17 mouse cellular contexts compared by ENCODE assay signal in genomic region chr3:21649885-21650469, GRCm38 (mm10).
A peak's percentile ranks its signal among the peaks of the same experiment; 100 is the strongest.
DNase-seq lines count a peak whose midpoint lies in the region; ATAC-seq and TF ChIP-seq lines count a peak whose summit lies in the region.
"Had no signal": no experiment of that assay in that cellular context is flagged by ENCODE, and none has a peak within 500 bp of the region (broad histone marks: within the 10 kb centered on the region; RNA-seq: fewer than 3 reads in every experiment).

No protein-coding gene starts in this region.

- H3K27ac ChIP-seq in heart, embryonic 12.5 days (ENCODE audit: poor library complexity, severe bottlenecking), result no peak overlapping the region
- no peak overlapping the region for H3K27ac ChIP-seq in kidney, postnatal 0 days
- H3K27ac ChIP-seq in MEL (ENCODE audit: control insufficient read depth, low read depth, low read length), result no peak overlapping the region
- H3K27ac ChIP-seq in intestine, embryonic 15.5 days, result no peak overlapping the region
- H3K27ac ChIP-seq: forebrain, embryonic 13.5 days; hindbrain, embryonic 13.5 days; kidney, embryonic 15.5 days; limb, embryonic 12.5 days; liver, embryonic 14.5 days had no signal

- H3K79me2 ChIP-seq in MEL (ENCODE audit: control insufficient read depth, insufficient read depth, low read length, poor library complexity), result no peaks in the 10 kb centered on the region

- DNase-seq in heart, adult 9 months (ENCODE audit: low spot score in 2 of 2), result no peak
- peak; percentile 26 for DNase-seq in kidney, postnatal 0 days (ENCODE audit: low spot score)
- DNase-seq in kidney, postnatal 25 days, result no peak
- no peak for DNase-seq in MEL (ENCODE audit: low read depth, low spot score)
- DNase-seq: cerebellum, adult 8-10 months; lung, postnatal 4 days; right cerebral cortex, postnatal 4 days; thymus, postnatal 36 days had no signal

- no peak for ATAC-seq in heart, embryonic 12.5 days (ENCODE audit: insufficient number of reproducible peaks, low FRiP score)
- ATAC-seq in kidney, postnatal 0 days (replicated peaks; ENCODE audit: low FRiP score, low read depth), result no peak
- ATAC-seq in intestine, embryonic 15.5 days, result peak; percentile 53; the same call in 1 of the 2 replicates
- no peak for ATAC-seq in granulocyte monocyte progenitor cell, adult 5-6 weeks (replicated peaks; ENCODE audit: poor library complexity, severe bottlenecking)
- ATAC-seq: forebrain, embryonic 13.5 days had no signal

- H3K4me2 ChIP-seq in heart, embryonic 12.5 days, result peak overlapping the region; percentile 9; the same call in 1 of the 2 replicates
- H3K4me2 ChIP-seq in kidney, postnatal 0 days (ENCODE audit: low read length), result no peak overlapping the region
- no peak overlapping the region for H3K4me2 ChIP-seq in intestine, embryonic 15.5 days (replicated peaks)
- H3K4me2 ChIP-seq: forebrain, embryonic 13.5 days; heart, embryonic 11.5 days; hindbrain, embryonic 13.5 days; kidney, embryonic 15.5 days; limb, embryonic 12.5 days had no signal

- no peaks in the 10 kb centered on the region for H3K27me3 ChIP-seq in heart, embryonic 12.5 days (replicated peaks)
- H3K27me3 ChIP-seq in kidney, postnatal 0 days (ENCODE audit: insufficient read depth, low read length), result no peaks in the 10 kb centered on the region
- no peaks in the 10 kb centered on the region for H3K27me3 ChIP-seq in MEL (ENCODE audit: control insufficient read depth in 1 of 2, insufficient read depth in 2 of 2, low read length in 2 of 2)
- no peaks in the 10 kb centered on the region for H3K27me3 ChIP-seq in intestine, embryonic 15.5 days (replicated peaks)
- H3K27me3 ChIP-seq: forebrain, embryonic 13.5 days; hindbrain, embryonic 13.5 days; kidney, embryonic 15.5 days; limb, embryonic 12.5 days had no signal

- no peak for TF ChIP-seq RAD21 in MEL (IDR thresholded peaks at IDR 0.05; ENCODE audit: low read depth, low read length)

- H3K9ac ChIP-seq in heart, embryonic 12.5 days, result no peak overlapping the region
- no peak overlapping the region for H3K9ac ChIP-seq in kidney, postnatal 0 days (ENCODE audit: low read depth, low read length)
- no peak overlapping the region for H3K9ac ChIP-seq in MEL (ENCODE audit: control insufficient read depth, low read depth, low read length, poor library complexity, severe bottlenecking)
- H3K9ac ChIP-seq in intestine, embryonic 15.5 days, result no peak overlapping the region
- H3K9ac ChIP-seq: forebrain, embryonic 13.5 days; hindbrain, embryonic 13.5 days; kidney, embryonic 15.5 days; limb, embryonic 12.5 days; liver, embryonic 14.5 days had no signal

- no peaks in the 10 kb centered on the region for H3K36me3 ChIP-seq in heart, embryonic 12.5 days
- H3K36me3 ChIP-seq in kidney, postnatal 0 days (ENCODE audit: insufficient read depth, low read length), result no peaks in the 10 kb centered on the region
- H3K36me3 ChIP-seq in MEL (ENCODE audit: control insufficient read depth in 1 of 2, insufficient read depth in 2 of 2, low read length in 2 of 2), result peaks cover 0 to 2% of the 10 kb centered on the region in 2 experiments; a peak in 1 of 4 replicates
- no peaks in the 10 kb centered on the region for H3K36me3 ChIP-seq in intestine, embryonic 15.5 days
- H3K36me3 ChIP-seq: hindbrain, embryonic 13.5 days; kidney, embryonic 15.5 days; limb, embryonic 12.5 days had no signal

- no peak overlapping the region for H3K4me3 ChIP-seq in heart, embryonic 12.5 days
- H3K4me3 ChIP-seq in kidney, postnatal 0 days (replicated peaks; ENCODE audit: low read depth, low read length), result no peak overlapping the region
- H3K4me3 ChIP-seq in MEL (ENCODE audit: control insufficient read depth in 1 of 2, insufficient read depth in 1 of 2, low read depth in 2 of 2, low read length in 2 of 2), result no peak overlapping the region
- H3K4me3 ChIP-seq in intestine, embryonic 15.5 days (replicated peaks), result no peak overlapping the region
- H3K4me3 ChIP-seq: forebrain, embryonic 13.5 days; hindbrain, embryonic 13.5 days; kidney, embryonic 15.5 days; limb, embryonic 12.5 days had no signal

- peak in 1 of 2 experiments; percentile 46; a peak in 2 of 4 replicates for TF ChIP-seq EP300 in MEL (IDR thresholded peaks at IDR 0.05; ENCODE audit: low read depth in 1 of 2, low read length in 2 of 2)

- TF ChIP-seq CTCF in kidney, postnatal 0 days (IDR thresholded peaks at IDR 0.05; ENCODE audit: low read depth), result no peak
- no peak for TF ChIP-seq CTCF in MEL (IDR thresholded peaks at IDR 0.05 in 2 of 3, conservative IDR thresholded peaks at IDR 0.05 in 1 of 3; ENCODE audit: control insufficient read depth in 1 of 3, insufficient read depth in 1 of 3, low read depth in 2 of 3, low read length in 3 of 3, poor library complexity in 1 of 3, severe bottlenecking in 1 of 3)

- no peaks in the 10 kb centered on the region for H3K9me3 ChIP-seq in heart, embryonic 12.5 days (replicated peaks)
- H3K9me3 ChIP-seq in kidney, postnatal 0 days (replicated peaks; ENCODE audit: low read length), result no peaks in the 10 kb centered on the region
- no peaks in the 10 kb centered on the region for H3K9me3 ChIP-seq in MEL (replicated peaks; ENCODE audit: insufficient read depth, low read length)
- no peaks in the 10 kb centered on the region for H3K9me3 ChIP-seq in intestine, embryonic 15.5 days
- H3K9me3 ChIP-seq: forebrain, embryonic 13.5 days; hindbrain, embryonic 13.5 days; kidney, embryonic 15.5 days; limb, embryonic 12.5 days had no signal

- TF ChIP-seq POLR2A in MEL (IDR thresholded peaks at IDR 0.05; ENCODE audit: control insufficient read depth in 1 of 2, insufficient read depth in 1 of 2, low read depth in 1 of 2, low read length in 2 of 2, poor library complexity in 1 of 2), result no peak

- WGBS in heart, embryonic 12.5 days, result 38% methylated on average over 8 of the region's 8 CpGs
- WGBS in kidney, postnatal 0 days, result 54% methylated on average over 8 of the region's 8 CpGs
- WGBS in intestine, embryonic 15.5 days, result 41% methylated on average over 8 of the region's 8 CpGs

- no peaks in the 10 kb centered on the region for H3K4me1 ChIP-seq in heart, embryonic 12.5 days (replicated peaks)
- no peaks in the 10 kb centered on the region for H3K4me1 ChIP-seq in kidney, postnatal 0 days (replicated peaks; ENCODE audit: insufficient read depth, low read length)
- no peaks in the 10 kb centered on the region for H3K4me1 ChIP-seq in MEL (ENCODE audit: control insufficient read depth in 1 of 2, insufficient read depth in 2 of 2, low read length in 2 of 2)
- no peaks in the 10 kb centered on the region for H3K4me1 ChIP-seq in intestine, embryonic 15.5 days (replicated peaks)
- H3K4me1 ChIP-seq: forebrain, embryonic 13.5 days; hindbrain, embryonic 13.5 days; kidney, embryonic 15.5 days; limb, embryonic 12.5 days had no signal

TF ChIP-seq in MEL, 35 proteins besides CTCF, POLR2A, EP300 and RAD21:
- peak; percentile 74; the same call in 1 of the 2 replicates for TF ChIP-seq MEF2A (IDR thresholded peaks at IDR 0.05; ENCODE audit: extremely low read depth, insufficient replicate concordance, low read depth, low read length, poor library complexity, severe bottlenecking)
- no peak for TF ChIP-seq USF1 (IDR thresholded peaks at IDR 0.05; ENCODE audit: low read depth, low read length)
- no peak for TF ChIP-seq ELF1 (IDR thresholded peaks at IDR 0.05; ENCODE audit: low read depth, low read length)
- peak; percentile 39; the same call in 1 of the 2 replicates for TF ChIP-seq GATA1 (IDR thresholded peaks at IDR 0.05; ENCODE audit: low read depth, low read length)
- no peak for TF ChIP-seq GABPA (IDR thresholded peaks at IDR 0.05; ENCODE audit: low read depth, low read length)
- TF ChIP-seq UBTF (IDR thresholded peaks at IDR 0.05; ENCODE audit: borderline replicate concordance, insufficient read depth, low read depth, low read length), result no peak
- 0 out of 2 replicates have a peak, but pooled peaks have one; percentile 34 for TF ChIP-seq ETS1 (IDR thresholded peaks at IDR 0.05; ENCODE audit: low read depth, low read length)
- TF ChIP-seq TCF12 (IDR thresholded peaks at IDR 0.05; ENCODE audit: low read depth, low read length), result peak; percentile 79
- TF ChIP-seq RCOR1 (IDR thresholded peaks at IDR 0.05; ENCODE audit: low read depth, low read length), result 0 out of 2 replicates have a peak, but pooled peaks have one; percentile 21
